Mouse (Mus musculus) lung, postnatal 0 days (tissue): Measurements from ENCODE around the gene Cox17.

Experiments used
- CTCF ChIP-seq: IDR thresholded peaks from 2 replicates; pipeline ENCODE4 v1.5.1; 2016; ENCODE audit warnings: antibody characterized with exemption, mild to moderate bottlenecking
- EP300 ChIP-seq: IDR thresholded peaks from 2 replicates; pipeline ENCODE4 v1.6.1; 2016; ENCODE audit warnings: antibody characterized with exemption, mild to moderate bottlenecking, control low read depth

DNA sequence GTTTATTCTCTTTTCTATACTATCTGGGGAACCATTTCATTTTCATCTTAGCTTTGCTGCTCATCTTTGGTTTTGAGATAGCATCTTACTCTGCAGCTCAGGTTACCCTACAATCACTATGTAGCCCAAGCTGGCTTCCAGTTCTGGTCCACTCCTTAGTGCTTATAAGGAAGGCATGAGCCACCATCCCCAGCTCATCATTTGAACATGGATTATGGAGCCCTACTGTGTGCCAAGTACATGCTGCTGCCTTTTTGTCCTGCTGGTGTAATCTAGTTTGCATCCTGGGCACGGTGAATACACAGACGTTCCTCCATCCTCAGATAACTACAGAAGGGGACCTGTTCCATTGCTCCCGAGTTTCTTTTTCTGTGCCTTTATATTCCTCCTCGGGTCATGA is 26.1 kb downstream of the Cox17 start:
- TF ChIP-seq EP300: no peak
- TF ChIP-seq CTCF: no peak
